Mouse (Mus musculus) adrenal gland, adult (tissue): ENCODE measurements around the gene Nat8l.
"Not testable (repeated sequence)": the region's sequence is repeated elsewhere in the genome, so short reads cannot be mapped to it uniquely, and the experiment has no call there.

ENCODE experiments used
- DNase-seq, 2 experiments: peaks; one replicate each; pipeline ENCODE4 v3.0.0; 2022 to 2023; ENCODE audit warnings: low spot score in 1 of 2; ENCODE audit not compliant: inconsistent age in 2 of 2

Nat8l gene

DNA sequence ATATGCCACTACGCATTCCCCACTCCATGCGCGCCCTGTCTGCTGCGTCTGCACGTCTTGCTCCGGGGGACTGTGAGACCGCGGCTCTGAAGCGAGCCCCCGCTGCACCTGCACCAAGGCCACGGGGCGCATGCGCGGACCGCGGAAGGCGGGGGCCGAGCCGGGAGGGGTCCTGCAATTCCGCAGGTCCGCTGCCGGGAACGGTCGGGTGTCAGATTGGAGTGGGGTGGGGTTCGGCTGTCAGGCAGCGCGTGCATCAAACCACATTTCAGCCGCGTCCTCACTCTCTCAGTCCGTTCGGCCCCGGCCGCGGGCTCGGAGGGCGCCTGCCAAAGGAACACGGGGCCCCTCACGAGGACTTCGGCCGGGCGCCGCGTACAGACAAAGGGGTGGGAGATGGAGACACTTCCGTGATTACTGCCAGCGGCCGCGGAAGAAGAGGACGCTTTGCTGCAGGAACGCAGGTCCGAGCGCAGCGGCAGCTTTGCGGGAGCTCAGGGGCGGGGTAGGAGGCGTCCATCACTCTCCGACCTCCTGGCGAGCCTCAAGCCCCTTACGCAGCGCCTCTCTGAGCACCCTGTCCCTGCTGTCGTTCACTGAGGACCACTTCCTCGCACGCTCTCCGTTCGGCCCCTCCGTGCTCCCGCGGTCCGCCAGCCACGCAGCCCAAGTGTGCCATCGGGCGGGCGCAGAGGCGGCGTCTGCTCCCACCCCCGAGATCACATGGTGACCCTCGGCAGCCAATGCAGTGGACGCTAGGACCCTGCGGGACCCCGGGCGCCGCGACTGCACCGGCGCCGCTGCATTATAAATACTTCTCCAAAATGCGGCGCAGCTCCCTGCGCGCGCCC is at the start of gene Nat8l:
TSS of gene Nat8l (plus strand) at position 142 of the 851 bp plus-strand sequence.
- peak; percentile 62 to 69 for DNase-seq

DNA sequence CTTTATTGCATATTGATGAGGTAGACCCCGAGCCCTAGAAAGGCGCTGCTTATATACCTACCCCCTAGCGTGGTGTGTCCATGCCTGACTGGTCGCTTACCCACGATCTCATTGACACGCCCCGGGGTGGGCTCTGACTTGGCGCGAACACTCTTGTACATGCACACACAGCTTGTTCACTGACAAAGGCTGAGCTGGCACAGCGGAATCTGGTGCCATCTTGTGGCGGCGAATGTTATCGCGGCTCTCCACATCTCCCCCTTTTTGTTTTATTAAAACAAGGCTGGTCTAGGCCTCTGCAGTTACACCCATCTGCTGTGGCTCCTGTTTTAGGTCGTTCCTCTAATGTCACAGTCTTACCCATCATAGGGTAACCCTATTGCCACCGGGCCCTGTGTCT is 48.7 kb upstream of the Nat8l start:
- not testable (repeated sequence) for DNase-seq

DNA sequence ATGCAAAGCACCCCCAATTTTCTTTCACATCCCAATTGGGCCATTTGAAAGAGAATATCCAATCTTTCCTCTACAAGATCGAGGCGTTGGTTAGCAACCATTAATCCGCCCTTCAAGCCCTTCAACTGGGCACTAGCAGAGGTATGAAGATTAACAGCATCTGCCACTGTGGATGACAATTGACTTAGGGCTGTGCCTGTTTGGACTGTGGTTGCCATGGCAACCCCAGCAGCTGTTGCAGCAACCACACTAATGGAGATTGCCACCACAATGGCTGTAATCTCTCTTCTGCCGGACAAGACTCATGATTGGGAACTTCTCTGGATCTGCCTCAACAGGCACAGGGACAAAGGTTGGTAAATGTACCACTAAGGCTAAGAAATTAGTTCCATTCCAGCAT is 47.5 kb upstream of the Nat8l start:
- no peak for DNase-seq

DNA sequence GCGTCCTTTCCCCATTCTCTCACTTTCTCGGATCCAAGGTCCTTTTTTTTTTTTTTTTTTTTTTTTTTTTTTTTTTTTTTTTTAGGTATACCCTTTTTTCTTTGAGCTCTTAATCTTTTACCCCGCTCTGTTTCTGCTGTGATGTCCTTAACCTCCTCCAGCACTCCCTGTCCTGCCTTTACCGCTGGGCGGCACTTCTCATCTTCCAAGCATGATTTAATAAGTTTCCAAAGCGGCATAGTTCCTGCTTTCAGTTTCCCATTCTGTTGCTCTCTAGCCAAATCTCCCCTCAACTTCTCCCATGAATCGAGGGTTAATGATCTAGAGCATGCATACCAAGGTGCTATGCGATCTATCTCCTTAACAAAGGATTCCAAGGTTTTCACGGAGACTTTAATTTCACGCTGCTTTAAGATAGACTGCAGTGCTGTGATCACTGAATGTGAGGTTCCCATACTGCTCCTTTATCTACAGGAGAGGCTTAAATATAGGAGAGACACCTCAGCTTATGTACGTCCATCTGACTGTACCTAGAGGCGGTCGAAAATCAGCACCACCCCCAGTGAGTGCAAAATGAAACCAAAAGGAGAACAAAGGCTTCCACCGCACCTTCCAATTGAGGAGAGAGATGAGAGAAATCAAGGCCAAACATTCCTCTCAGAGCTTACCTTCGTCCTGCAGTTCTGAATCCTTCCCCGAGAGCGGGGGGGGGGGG is 42.2 kb upstream of the Nat8l start:
- DNase-seq, result no peak

DNA sequence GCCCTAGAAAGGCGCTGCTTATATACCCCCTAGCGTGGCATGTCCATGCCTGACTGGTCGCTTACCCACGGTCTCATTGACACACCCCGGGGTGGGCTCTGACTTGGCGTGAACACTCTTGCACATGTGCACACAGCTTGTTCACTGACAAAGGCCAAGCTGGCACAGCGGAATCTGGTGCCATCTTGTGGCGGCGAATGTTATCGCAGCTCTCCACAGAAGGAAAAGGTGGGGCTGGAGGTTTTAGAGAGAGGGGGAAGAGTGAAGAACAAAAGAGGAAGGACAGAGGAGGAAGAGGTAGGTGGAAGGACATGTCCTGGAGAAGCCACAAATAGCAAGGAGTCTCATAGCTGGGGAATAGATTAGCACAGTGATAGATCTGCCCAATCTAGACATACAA is 41.4 kb upstream of the Nat8l start:
- peak; percentile 81 to 91 for DNase-seq

DNA sequence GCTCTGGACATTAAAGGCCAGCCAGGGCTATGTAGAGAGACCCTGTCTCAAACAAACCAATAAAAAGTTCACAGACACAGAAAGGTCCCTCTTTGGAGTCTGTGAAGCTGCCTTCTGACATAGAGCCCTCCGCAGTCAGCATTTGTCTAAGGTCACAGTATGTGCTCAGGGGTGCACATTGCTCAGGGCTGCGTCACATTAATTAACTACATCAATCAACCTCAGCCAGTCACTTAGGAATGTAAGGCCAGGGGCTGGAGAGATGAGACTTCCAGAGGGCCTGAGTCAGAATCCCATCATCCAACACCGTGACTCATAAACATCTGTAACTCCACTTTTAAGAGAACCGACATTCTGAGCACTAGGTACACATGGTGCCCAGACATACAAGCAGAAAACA is 39.9 kb upstream of the Nat8l start:
- peak; percentile 85 to 88 for DNase-seq

DNA sequence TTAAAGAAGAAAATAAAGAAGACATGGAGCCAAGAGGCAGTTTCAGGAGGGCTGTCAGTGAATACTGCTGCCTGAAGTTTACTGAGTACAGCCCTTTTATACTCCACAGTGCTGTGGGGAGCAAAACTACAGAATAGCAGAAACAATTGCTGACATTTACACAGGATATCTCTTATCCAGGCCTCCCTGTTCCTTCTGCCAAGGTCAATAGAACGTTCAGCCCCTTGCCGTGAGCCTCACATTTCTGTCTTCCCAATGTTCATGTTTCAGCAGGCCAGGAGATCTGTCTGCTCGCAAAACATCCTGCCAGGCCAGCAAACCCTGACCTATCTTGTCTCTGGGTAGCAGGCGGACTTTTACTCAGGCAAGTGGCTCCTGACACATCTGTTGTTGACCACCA is 36.4 kb upstream of the Nat8l start:
- DNase-seq, result peak; percentile 54 to 81

DNA sequence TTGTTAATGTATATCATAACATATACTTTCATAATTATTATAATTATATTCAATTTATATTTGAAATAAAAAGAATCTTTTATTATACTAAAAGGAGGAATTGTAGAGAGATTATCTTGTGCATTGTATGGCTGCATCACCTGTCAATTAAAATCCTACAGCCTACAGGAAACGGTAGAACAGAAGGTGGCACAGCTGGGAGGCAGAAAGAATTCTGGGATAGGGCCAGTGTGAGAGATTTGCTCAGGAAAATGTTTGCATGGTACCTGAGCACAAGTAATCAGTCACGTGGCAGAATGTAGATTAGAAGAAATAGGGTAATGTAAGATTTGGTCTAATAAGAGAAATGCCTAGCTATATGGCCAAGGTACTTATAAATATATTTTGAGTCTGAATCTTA is 21.0 kb upstream of the Nat8l start:
- no peak for DNase-seq

DNA sequence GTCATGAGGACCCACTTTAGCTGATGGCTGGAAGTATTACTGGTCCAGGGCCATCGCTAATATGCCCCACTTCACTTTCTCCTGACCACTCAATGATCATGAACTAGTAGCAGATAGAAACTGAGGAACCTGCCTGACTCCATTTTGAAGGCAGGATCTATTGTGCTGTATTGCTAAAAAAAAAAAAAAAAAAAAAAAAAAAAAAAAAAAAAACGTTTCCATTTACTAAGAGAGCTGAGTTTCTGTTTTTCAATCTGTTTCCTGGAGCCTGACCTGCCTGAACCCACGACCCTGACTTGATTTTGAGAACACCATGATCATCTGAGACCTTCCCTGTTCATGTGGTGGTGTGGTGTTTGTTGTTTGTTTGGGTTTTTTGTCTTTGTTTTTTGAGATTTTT is 19.5 kb upstream of the Nat8l start:
- DNase-seq, result no peak

DNA sequence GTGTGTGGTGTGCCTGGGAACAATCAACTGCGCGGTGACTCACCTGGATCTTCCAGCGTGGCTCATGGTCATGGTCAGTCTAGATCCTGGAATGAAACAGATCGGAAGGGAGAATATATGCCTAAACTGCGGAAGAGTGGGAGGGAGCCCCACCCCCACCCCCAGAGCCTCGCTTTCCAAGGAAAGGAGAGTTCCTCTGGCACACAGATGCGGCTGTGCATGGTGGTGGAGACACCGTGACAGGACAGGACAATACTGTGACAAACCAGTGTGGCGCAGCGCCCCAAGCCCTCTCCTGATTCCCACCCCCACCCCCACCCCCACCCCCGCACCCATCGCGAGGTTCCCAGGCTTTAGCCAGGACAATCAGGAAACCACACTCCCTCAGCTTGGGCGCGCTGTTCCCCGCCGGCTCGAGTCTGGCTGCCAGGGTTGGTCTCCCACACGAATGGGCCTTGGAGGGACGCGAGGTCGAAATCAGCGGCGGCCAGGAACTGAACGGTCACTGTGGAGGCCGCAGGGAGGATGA is 13.0 kb upstream of the Nat8l start:
- DNase-seq, result peak; percentile 45 to 78

DNA sequence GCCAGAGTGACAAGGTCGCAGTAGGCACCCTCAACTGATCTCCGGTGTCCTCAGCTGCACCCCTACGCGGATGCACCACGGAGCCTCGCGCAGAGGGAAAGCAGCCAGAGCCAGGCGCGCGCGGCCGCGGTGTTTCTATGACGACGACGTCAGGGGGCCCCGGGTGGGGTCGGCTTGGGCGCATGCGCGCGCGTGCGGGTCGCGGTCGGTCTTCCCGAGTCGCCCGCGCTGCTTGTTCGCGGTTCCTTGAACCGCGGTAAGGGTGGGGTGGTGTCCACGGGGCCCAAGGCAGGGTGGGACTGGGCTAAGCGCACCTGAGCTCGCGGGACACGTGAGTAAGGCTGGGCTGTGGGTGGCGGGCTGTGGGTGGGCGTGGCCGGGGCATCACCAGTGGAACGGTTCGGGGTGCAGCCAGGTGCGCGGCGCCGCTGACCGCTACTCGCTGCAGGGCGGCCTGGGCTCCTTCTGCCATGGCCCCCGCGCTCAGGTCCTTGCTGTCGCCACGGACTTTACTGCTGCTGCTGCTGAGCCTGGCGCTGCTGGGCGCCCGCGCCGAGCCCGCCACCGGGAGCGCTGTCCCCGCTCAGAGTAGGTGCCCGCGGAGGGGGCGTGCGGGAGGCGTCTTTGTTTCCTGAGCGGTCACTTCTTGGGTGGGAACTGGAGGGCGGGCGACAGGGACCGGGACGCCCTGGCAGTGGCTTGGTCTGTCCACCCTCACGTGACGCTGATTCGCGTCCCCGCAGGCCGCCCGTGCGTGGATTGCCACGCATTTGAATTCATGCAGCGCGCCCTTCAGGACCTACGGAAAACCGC is 12.3 kb upstream of the Nat8l start, which contains the start of gene Gm1673:
TSS of gene Gm1673 (plus strand) at position 125 of the 813 bp plus-strand sequence.
- peak; percentile 92 to 95 for DNase-seq

DNA sequence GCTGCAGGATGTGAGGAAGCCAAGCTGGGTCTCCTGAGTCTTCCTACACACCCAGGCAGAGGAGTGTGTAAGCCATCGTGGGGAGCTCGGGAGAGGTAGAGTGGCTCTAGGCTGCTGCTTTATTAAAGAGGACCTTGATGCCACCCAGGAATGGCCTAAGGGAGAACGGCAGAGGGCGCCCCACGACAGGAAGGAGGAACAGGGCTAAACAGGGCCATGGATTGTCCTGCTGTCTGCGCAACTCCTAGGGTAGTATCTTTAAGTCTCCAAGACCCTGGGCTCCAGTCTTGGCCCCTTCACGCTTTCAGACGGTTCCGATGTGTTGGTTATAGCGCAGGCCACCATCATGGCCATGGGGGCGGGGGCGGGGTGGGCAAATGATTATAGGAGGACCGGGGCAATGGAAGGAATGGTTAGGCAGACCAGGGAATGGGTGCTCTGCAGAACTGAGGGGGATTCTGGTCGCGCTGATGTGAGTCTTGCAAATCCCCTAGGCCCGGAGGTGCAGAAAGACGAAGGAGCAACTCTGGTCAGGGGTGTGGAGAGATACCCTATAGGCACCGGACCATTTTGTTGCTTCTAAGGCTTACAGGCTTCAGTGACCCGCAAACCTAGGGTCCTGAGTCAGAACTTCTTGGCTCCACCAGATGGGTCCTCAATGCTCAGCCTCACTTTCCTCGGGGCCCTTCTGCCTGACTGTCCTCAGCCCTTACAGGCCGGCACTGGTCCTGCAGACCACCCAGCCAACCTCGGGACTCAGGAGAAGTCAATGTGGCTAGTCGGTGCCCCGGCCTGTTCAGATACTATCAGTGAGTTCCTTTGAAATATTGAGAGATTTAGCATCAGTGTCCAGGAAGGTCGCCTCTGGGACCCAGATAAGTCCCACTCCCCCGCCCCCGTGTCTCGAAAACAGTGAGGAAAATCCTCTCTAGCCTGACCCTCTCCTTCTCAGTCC is 836 bp upstream of the Nat8l start:
- peak; percentile 75 to 90 for DNase-seq

DNA sequence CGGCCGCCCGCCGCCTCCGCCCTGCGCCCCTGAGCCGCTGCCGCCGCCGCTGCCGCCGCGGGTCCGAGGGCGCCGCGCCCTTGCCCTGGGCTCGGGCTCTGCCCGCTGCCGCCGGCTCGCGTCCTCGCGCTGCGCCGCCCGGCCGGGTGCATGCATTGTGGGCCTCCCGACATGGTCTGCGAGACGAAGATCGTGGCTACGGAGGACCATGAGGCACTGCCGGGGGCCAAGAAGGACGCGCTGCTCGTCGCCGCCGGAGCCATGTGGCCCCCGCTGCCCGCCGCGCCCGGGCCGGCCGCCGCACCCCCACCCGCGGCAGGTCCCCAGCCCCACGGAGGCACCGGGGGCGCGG is 886 bp downstream of the Nat8l start:
- DNase-seq, result no peak

DNA sequence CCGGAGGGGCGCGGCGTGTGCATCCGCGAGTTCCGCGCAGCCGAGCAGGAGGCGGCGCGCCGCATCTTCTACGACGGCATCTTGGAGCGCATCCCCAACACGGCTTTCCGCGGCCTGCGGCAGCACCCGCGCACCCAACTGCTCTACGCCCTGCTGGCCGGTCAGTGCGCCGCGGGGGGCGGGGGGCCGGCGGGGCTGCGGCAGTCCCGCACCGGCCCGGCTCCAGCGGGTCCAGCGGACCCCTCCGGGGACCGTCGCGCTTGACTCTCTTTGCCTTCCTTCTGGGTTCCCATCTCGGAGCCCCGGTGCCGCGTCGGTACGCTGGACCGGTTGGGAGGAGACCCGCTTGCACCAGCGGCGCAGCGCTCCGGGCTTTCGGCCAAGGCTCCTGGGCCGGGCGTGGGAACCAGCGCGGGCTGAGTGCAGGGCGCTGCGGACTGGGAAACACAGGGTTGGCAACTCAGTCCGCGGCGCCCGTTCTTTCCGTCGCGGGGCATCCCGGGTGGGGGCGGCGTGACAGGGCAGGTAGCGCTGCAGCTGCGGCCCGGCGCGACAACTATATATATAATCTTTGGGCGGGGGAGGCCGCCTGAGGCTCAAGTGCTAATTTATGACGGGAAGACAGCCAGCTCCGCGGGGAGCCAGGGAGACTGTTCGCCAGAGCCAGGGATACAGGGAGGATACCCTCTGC is 1.4 kb downstream of the Nat8l start:
- peak; percentile 59 to 84 for DNase-seq

DNA sequence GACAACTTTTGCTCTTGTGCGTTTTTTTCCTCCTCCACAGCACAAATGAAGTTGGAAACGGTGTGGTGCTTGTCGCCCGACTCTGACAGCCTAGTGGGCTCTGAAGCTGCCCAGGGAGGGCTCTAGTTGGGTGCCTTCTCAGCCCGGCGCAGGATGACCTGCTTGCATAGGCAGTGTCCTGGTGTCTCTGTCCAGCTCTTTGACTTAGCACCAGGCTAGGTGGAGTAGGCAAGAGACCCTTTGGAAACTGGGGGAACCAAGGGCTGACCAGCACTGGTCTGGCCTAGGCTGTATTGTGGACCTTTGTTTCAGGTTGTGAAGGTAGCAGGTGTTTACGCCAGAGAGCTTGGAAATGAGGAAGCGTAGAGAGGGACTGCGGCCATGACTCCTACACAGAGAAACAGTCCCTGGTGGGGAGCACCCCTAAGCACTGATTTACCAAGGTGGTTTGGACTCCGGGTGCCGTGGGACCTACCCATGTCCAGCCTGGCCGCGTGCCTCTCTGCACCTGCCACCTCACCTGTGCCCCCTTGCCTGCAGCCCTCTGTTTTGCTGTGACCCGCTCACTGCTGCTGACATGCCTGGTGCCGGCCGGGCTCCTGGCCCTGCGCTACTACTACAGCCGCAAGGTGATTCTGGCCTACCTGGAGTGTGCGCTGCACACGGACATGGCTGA is 2.2 kb downstream of the Nat8l start:
- no peak for DNase-seq

DNA sequence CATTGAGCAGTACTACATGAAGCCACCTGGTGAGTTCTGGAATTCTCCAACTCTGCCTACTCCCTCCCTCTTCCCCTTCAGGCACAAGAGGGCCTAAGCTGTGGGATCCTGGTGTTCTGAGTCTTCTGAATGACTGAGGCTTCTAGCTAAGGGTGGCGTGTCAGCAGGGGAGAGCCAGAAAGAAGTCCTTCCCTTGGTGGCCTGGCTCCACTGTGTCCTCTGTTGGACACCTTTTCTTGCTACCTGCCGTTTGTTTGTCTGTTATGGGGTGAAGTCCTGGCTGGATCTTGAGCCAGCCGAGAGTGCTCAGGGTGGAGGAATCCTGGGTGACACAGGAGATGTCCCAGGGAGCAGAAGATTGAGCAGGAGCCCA is 2.7 kb downstream of the Nat8l start:
- DNase-seq, result no peak

DNA sequence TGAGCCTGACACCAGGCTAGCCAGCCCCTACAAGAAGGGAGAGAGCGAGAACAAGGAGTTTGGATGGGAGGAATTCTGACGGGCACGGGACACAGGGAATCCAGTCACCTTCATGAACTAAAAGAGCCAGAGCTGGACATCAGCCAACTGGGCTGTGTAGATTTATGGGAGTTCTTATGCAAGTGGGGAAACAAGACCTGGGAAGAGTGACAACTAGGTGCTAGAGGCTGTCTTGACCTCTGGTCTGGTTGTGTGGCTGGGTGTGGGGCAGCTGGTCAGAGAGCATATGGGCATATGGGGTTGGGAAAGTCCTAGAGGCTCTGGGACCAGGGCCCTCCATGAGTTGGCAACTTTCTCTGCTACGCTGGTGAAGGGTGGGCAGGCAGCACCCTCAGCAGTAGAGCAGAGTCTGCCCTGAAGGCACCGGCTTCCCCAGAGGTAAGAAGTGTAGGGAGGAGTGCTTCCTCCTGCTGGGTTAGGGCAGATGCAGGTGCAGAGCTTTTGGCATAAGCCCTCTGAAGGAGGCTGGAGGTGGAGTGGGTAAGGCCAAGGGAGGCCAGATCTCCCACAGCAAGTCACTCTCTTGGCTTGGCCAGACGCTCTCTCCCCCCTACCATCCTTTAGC is 3.8 kb downstream of the Nat8l start:
- DNase-seq, result peak; percentile 23 to 79

DNA sequence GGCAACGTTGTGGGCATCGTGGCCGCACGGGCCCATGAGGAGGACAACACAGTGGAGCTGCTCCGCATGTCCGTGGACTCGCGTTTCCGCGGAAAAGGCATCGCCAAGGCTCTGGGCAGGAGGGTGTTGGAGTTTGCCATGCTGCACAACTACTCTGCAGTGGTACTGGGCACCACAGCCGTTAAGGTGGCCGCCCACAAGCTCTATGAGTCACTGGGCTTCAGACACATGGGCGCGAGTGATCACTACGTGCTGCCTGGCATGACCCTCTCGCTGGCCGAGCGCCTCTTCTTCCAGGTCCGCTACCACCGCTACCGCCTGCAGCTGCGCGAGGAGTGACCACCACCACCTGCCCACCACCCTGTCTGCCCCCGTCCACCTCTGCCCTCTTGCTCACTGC is 5.0 kb downstream of the Nat8l start:
- no peak for DNase-seq

DNA sequence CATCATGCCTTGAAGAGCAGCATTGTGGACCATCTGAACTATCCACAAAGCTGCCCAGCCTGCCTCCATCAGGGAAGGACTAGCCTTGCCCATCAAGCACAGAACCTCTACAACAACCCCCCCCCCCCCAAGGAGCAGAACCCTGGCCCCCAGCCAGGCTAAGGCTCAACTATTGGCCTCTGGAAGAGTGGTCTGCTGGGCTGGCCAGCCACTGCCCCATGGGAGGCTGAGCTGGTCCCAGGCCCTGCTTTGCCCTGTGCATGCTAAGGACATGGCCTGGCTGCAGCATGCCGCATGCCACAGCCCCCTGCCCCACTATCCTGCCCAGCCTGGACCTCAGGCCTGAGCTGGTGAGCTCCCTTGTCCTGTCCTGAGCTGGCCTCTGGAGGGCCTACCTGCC is 5.6 kb downstream of the Nat8l start:
- DNase-seq, result no peak
